Mouse (Mus musculus): ENCODE results near the gene Mettl13.

DNA sequence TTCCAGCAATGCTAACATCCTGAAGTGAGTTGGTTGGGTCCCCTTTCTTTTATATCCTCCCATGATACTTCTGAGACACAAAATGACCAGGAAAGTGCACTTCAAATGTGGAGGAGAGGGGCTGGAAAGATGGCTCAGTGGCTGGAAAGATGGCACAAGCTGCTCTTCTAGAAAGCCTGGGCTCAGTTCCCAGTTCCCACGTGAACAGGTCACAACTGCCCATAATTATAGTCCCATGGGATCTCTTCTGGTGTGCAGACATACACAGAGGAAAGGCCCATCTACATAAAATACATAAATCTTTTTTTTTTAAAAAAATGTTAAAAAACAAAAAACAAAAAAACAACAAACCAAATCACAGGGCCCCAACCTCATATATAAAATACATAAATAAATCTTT, 5.1 kb downstream of the Mettl13 start:
- TF ChIP-seq MYOG (IDR thresholded peaks at IDR 0.05; ENCODE audit: control insufficient read depth, extremely low read depth, insufficient read length) (no peak), CTCF (IDR thresholded peaks at IDR 0.05; ENCODE audit: control insufficient read depth, insufficient read depth, insufficient read length) (no peak), CEBPB (IDR thresholded peaks at IDR 0.05; ENCODE audit: low read depth) (no peak), USF1 (IDR thresholded peaks at IDR 0.05; ENCODE audit: low read depth) (no peak), MAX (IDR thresholded peaks at IDR 0.05) (no peak)
